Mouse (Mus musculus) right cerebral cortex, postnatal 36 days (tissue): ENCODE data around the gene Fam161b.
"Not testable (repeated sequence)": the region's sequence is repeated elsewhere in the genome, so short reads cannot be mapped to it uniquely, and the experiment has no call there.

Experiments used
- DNase-seq, 2 experiments: peaks; one replicate each; pipeline ENCODE4 v3.0.0; 2022; ENCODE audit warnings: low spot score in 2 of 2, mixed read lengths in 1 of 2

Gene Fam161b

GRCm38 (mm10) chr12:84382369-84382768, 20.7 kb upstream of the Fam161b start:
- DNase-seq: no peak

GRCm38 (mm10) chr12:84373831-84374481, 12.3 kb upstream of the Fam161b start:
- DNase-seq: no peak

GRCm38 (mm10) chr12:84371647-84372046, 10.0 kb upstream of the Fam161b start:
- no peak for DNase-seq

- no peak for DNase-seq
These were observed 5.3 kb upstream of the Fam161b start for GRCm38 (mm10) chr12:84366971-84367370.

- DNase-seq: no peak
These were observed 3.5 kb upstream of the Fam161b start for GRCm38 (mm10) chr12:84365137-84365536.

- no peak for DNase-seq
These were observed 2.7 kb upstream of the Fam161b start for GRCm38 (mm10) chr12:84364291-84364690.

DNA sequence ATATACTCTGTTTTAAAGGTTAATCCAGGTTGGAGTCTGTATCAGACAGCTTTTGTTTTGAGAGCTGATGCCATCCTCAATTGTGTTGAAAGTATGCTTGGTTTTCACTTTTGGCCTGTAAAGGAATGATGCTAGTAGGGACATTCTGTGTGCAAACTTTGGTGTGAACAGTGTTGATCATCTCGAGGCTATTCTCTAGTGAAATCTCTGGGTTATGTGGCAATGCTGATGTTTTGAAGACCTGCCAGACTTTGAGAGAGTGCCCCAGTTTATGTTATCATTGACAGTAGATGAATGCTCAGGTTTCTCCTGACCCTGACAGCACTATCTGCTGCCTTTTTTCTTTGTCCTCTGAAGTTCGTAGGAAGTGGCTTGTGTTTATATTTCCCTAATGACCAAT, 1.2 kb upstream of the Fam161b start:
- no peak for DNase-seq

GRCm38 (mm10) chr12:84358699-84359098, 2.9 kb downstream of the Fam161b start:
- DNase-seq: not testable (repeated sequence)

GRCm38 (mm10) chr12:84347192-84347591, 14.4 kb downstream of the Fam161b start:
- no peak for DNase-seq

DNA sequence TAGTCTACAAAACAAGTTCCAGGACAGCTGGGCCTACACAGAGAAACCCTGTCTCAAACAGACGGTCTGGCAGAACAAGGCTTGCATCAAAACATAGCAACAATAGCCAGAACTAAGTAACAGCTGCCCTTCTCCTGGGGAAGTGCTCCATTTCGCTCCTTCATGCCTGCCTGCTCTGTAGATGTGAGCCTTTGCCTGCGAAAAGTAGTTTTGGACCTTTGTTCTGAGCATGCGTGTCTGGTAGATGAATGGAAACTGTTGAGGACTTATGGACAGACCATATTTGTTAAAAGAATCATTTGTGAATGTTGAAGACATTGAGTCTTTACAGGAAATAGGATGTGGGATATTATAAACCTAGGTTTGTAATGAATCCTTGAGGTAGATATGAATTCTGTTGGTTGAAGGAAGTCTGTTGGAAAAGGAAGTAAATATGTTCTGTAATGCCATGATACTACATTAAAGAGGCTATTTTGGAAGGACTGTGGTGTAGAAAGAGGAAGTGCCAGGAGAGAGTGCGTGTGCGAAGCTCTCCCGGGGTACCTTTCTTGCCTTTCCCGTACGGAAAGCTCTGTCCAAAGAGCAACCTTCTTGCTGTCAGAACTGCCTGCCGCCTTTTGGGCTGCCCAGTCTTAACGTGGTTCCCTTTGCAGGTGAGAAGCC, 24.5 kb downstream of the Fam161b start:
- no peak for DNase-seq

- no peak for DNase-seq
These were observed 34.5 kb downstream of the Fam161b start for GRCm38 (mm10) chr12:84327111-84327512.

DNA sequence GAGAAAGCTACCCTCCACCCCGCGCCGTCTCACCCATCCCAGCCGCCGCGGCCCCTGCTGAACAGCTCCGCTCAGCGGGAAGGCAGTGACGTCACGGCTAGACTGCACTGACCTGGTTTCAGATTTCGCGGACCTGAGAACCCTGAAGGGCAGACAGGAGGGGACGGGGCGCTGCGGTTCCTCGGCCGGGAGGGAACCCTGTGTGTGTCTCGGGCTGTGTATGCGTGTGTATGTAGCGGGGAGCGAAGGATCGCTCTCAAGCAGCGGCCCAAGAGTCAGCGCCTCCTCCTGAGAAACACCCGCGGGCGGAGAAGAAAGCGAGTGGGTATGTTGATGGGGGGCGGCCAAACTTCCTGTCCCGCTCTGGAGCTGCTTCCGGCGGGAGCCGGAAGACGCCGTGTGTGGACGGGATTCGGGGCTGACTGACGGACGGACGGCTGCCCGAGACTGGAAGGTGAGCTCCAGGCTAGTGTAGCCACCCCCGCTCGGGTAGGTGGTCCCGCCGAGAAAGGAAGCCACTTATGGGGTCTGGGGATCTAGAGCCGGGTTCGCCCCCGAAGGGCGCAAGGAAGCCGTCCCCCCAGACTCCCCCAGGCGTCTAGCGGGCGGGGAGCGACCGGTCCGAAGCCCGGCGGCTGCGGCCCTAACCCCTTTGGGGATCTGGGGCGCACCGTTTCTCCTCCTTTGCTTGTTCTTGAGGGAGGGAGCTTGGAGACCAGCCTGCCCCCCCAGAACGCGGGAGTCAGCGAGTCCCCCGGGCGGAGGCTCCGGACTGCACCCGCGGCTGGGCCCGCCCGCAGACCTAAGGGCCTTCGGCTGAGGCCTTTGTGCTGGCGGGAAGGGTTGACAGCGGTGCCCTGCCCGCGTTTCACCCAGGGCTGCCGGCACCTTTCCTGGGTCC, 44.7 kb downstream of the Fam161b start, which contains the start of gene Zfp410:
TSS of gene Zfp410 (plus strand) at position 132 of the 901 bp plus-strand sequence.
- peak; percentile 74 to 81 for DNase-seq

DNA sequence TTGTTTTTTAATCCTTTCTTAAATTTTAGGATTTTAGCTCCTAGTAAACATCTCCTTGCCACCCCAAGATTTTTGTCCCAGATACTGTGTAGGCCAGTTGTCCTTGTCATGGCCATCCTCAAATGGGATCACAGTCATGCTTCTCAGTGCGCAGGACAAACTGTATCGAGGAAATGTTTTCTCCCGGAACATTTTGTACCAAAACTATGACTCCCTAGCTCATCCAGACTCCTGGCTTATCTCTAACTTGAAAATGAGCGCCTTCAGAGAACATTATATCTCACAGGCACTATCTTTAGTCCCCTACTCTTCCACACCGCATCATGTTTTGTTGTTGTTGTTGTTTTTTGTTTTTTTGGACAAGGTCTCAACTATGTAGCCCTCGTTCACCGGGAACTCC, 45.6 kb downstream of the Fam161b start:
- DNase-seq: no peak

DNA sequence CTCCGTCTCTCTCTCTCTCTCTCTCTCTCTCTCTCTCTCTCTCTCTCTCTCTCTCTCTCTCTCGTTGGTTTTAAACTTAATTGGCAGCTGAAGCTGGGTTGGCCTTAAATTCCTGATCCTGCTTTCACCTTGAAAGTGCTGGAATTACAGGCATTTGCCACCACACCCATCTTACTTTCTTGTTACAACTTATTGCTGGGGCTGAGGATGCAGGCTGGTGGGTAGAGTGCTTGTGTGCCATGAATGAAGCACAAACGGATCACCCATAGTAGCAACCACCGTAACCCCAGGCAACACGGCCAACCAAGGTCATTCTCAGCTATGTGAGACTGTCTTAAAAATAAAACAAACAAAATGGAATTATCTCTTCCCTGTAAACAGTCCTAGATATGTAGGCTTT, 50.3 kb downstream of the Fam161b start:
- no peak for DNase-seq

DNA sequence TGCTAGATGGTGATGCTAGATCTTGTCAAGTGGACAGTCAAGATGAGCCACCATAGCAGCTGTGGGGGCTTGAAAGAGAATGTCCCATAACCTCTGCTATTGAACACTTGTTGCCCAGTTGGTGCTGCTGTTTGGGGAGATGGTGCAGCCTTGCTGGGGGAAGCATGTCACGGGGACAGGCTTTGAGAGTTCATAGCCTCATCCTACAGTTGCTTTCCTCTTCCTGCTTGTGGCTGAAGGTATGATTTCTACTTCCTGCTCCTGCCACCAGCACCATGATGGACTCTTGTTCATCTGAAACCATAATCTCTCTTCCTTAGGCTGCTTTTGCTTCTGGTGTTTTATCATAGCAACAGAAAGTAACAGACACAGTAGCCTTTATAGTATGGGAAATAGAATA, 57.1 kb downstream of the Fam161b start:
- no peak for DNase-seq

- no peak for DNase-seq
These were observed 57.5 kb downstream of the Fam161b start for GRCm38 (mm10) chr12:84304101-84304500.

GRCm38 (mm10) chr12:84299265-84299664, 62.4 kb downstream of the Fam161b start:
- no peak for DNase-seq

DNA sequence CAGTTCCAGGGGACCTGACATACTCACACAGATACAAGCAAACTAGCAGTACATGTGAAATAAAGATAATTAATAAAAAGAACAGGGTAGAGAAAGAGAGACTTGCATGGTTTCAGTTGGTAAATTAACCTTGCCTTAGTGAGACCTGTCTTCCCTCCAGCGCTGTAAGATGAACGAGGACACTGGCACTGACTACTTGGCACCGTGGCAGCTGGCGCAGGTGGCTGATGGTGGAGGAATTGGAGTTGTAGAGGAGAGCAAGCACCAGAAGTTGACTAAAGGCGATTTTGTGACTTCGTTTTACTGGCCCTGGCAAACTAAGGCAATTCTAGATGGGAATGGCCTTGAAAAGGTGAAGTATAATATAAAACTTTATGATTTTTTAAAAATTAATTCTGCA, 63.8 kb downstream of the Fam161b start:
- DNase-seq: no peak
